Mouse (Mus musculus): Measurements from ENCODE around the gene Ankrd24. TPM values are rescaled to one million over a fixed set of nuclear protein-coding genes. Genes with fewer than 3 reads are reported as not detected.

Ankrd24 gene
- polyA plus RNA-seq, 1 experiment from 2014 or later = 4.4 TPM

- Histone ChIP-seq H3K9ac (ENCODE audit: low read depth, low read length) (no peak overlapping the region), H3K4me2 (replicated peaks; ENCODE audit: low read depth, low read length) (no peak overlapping the region), H3K36me3 (ENCODE audit: control insufficient read depth, insufficient read depth, low read length) (no peaks in the 10 kb centered on the region), H3K4me1 (replicated peaks; ENCODE audit: control insufficient read depth, insufficient read depth, low read length) (no peaks in the 10 kb centered on the region), H3K27me3 (ENCODE audit: control insufficient read depth, insufficient read depth, low read length) (no peaks in the 10 kb centered on the region), H3K27ac (ENCODE audit: low read depth, low read length) (no peak overlapping the region), H3K4me3 (ENCODE audit: low read depth, low read length) (no peak overlapping the region), H3K9me3 (ENCODE audit: control insufficient read depth, low read length) (no peaks in the 10 kb centered on the region)
- WGBS = 66% methylated on average over 6 of the region's 6 CpGs
- ATAC-seq (ENCODE audit: low FRiP score) (no peak), DNase-seq (ENCODE audit: low spot score) (no peak)
Measured at GRCm38 (mm10) chr10:81615486-81615885, 12.9 kb upstream of the Ankrd24 start.

- Histone ChIP-seq H3K4me1 (replicated peaks; ENCODE audit: control insufficient read depth, insufficient read depth, low read length) (no peaks in the 10 kb centered on the region), H3K4me2 (replicated peaks; ENCODE audit: low read depth, low read length) (no peak overlapping the region), H3K9me3 (ENCODE audit: control insufficient read depth, low read length) (no peaks in the 10 kb centered on the region), H3K27ac (ENCODE audit: low read depth, low read length) (no peak overlapping the region), H3K9ac (ENCODE audit: low read depth, low read length) (no peak overlapping the region), H3K36me3 (ENCODE audit: control insufficient read depth, insufficient read depth, low read length) (0 out of 2 replicates have a peak, but pooled peaks cover 8% of the 10 kb centered on the region), H3K27me3 (ENCODE audit: control insufficient read depth, insufficient read depth, low read length) (no peaks in the 10 kb centered on the region), H3K4me3 (ENCODE audit: low read depth, low read length) (no peak overlapping the region)
- no peak for ATAC-seq (ENCODE audit: low FRiP score)
- 86% methylated on average over 5 of the region's 5 CpGs for WGBS
- no peak for DNase-seq (ENCODE audit: low spot score)
Measured at GRCm38 (mm10) chr10:81619976-81620375, 8.4 kb upstream of the Ankrd24 start.

GRCm38 (mm10) chr10:81620786-81621185 is 7.6 kb upstream of the Ankrd24 start:
- H3K4me3 ChIP-seq (ENCODE audit: low read depth, low read length) = no peak overlapping the region
- H3K27me3 ChIP-seq (ENCODE audit: control insufficient read depth, insufficient read depth, low read length) = no peaks in the 10 kb centered on the region
- no peak for ATAC-seq (ENCODE audit: low FRiP score)
- no peak for DNase-seq (ENCODE audit: low spot score)
- no peak overlapping the region for H3K4me2 ChIP-seq (replicated peaks; ENCODE audit: low read depth, low read length)
- no peaks in the 10 kb centered on the region for H3K4me1 ChIP-seq (replicated peaks; ENCODE audit: control insufficient read depth, insufficient read depth, low read length)
- 0 out of 2 replicates have a peak, but pooled peaks cover 8% of the 10 kb centered on the region for H3K36me3 ChIP-seq (ENCODE audit: control insufficient read depth, insufficient read depth, low read length)
- no peak overlapping the region for H3K9ac ChIP-seq (ENCODE audit: low read depth, low read length)
- 58% methylated on average over 9 of the region's 9 CpGs for WGBS
- H3K9me3 ChIP-seq (ENCODE audit: control insufficient read depth, low read length) = no peaks in the 10 kb centered on the region
- no peak overlapping the region for H3K27ac ChIP-seq (ENCODE audit: low read depth, low read length)

GRCm38 (mm10) chr10:81623441-81623840 is 4.9 kb upstream of the Ankrd24 start:
- Histone ChIP-seq H3K9me3 (ENCODE audit: control insufficient read depth, low read length) (no peaks in the 10 kb centered on the region), H3K27ac (ENCODE audit: low read depth, low read length) (no peak overlapping the region), H3K4me1 (replicated peaks; ENCODE audit: control insufficient read depth, insufficient read depth, low read length) (peaks cover 3% of the 10 kb centered on the region; the same call in 1 of the 2 replicates), H3K27me3 (ENCODE audit: control insufficient read depth, insufficient read depth, low read length) (no peaks in the 10 kb centered on the region), H3K36me3 (ENCODE audit: control insufficient read depth, insufficient read depth, low read length) (0 out of 2 replicates have a peak, but pooled peaks cover 8% of the 10 kb centered on the region), H3K4me3 (ENCODE audit: low read depth, low read length) (no peak overlapping the region), H3K9ac (ENCODE audit: low read depth, low read length) (no peak overlapping the region), H3K4me2 (replicated peaks; ENCODE audit: low read depth, low read length) (no peak overlapping the region)
- ATAC-seq (ENCODE audit: low FRiP score) (no peak), DNase-seq (ENCODE audit: low spot score) (no peak)
- WGBS = 57% methylated on average over 8 of the region's 8 CpGs

- Histone ChIP-seq H3K4me2 (replicated peaks; ENCODE audit: low read depth, low read length) (peak overlapping the region; percentile 61), H3K36me3 (ENCODE audit: control insufficient read depth, insufficient read depth, low read length) (0 out of 2 replicates have a peak, but pooled peaks cover 5% of the 10 kb centered on the region), H3K4me3 (ENCODE audit: low read depth, low read length) (peak overlapping the region; percentile 64), H3K9me3 (ENCODE audit: control insufficient read depth, low read length) (no peaks in the 10 kb centered on the region), H3K27me3 (ENCODE audit: control insufficient read depth, insufficient read depth, low read length) (no peaks in the 10 kb centered on the region), H3K4me1 (replicated peaks; ENCODE audit: control insufficient read depth, insufficient read depth, low read length) (peaks cover 3% of the 10 kb centered on the region; the same call in 1 of the 2 replicates), H3K9ac (ENCODE audit: low read depth, low read length) (peak overlapping the region; percentile 80), H3K27ac (ENCODE audit: low read depth, low read length) (no peak overlapping the region; the same call in 1 of the 2 replicates)
- peak; percentile 16 for ATAC-seq (ENCODE audit: low FRiP score)
- no peak for DNase-seq (ENCODE audit: low spot score)
- WGBS = 94% methylated on average over 22 of the region's 22 CpGs
Measured at GRCm38 (mm10) chr10:81626101-81626993, 2.0 kb upstream of the Ankrd24 start.

GRCm38 (mm10) chr10:81626994-81627835 is 1.1 kb upstream of the Ankrd24 start, which contains the start of gene Sirt6:
TSS of gene Sirt6 (minus strand) at chr10:81627797.
- H3K4me3 ChIP-seq (ENCODE audit: low read depth, low read length) = peak within 1 kb of the TSS; percentile 64
- peak; percentile 96 for DNase-seq (ENCODE audit: low spot score)
- H3K27ac ChIP-seq (ENCODE audit: low read depth, low read length) = peak within 1 kb of the TSS; percentile 80
- no peaks in the 10 kb centered on the region for H3K9me3 ChIP-seq (ENCODE audit: control insufficient read depth, low read length)
- 6% methylated on average over 40 of the region's 40 CpGs for WGBS
- H3K9ac ChIP-seq (ENCODE audit: low read depth, low read length) = peak within 1 kb of the TSS; percentile 80
- no peaks in the 10 kb centered on the region for H3K27me3 ChIP-seq (ENCODE audit: control insufficient read depth, insufficient read depth, low read length)
- ATAC-seq (ENCODE audit: low FRiP score) = peak; percentile 89
- H3K36me3 ChIP-seq (ENCODE audit: control insufficient read depth, insufficient read depth, low read length) = 0 out of 2 replicates have a peak, but pooled peaks cover 5% of the 10 kb centered on the region
- H3K4me2 ChIP-seq (replicated peaks; ENCODE audit: low read depth, low read length) = peak within 1 kb of the TSS; percentile 61
- H3K4me1 ChIP-seq (replicated peaks; ENCODE audit: control insufficient read depth, insufficient read depth, low read length) = peaks cover 3% of the 10 kb centered on the region; the same call in 1 of the 2 replicates

- WGBS = 67% methylated on average over 7 of the region's 7 CpGs
Measured at GRCm38 (mm10) chr10:81627836-81628220, 512 bp upstream of the Ankrd24 start.

More at GRCm38 (mm10) chr10:81627836-81628220, 512 bp upstream of the Ankrd24 start:
- peak overlapping the region; percentile 61 for H3K4me2 ChIP-seq (replicated peaks; ENCODE audit: low read depth, low read length)
- peak overlapping the region; percentile 80 for H3K27ac ChIP-seq (ENCODE audit: low read depth, low read length)
- H3K4me3 ChIP-seq (ENCODE audit: low read depth, low read length) = peak overlapping the region; percentile 64
- peak overlapping the region; percentile 80 for H3K9ac ChIP-seq (ENCODE audit: low read depth, low read length)
- H3K27me3 ChIP-seq (ENCODE audit: control insufficient read depth, insufficient read depth, low read length) = no peaks in the 10 kb centered on the region
- no peak for DNase-seq (ENCODE audit: low spot score)
- H3K36me3 ChIP-seq (ENCODE audit: control insufficient read depth, insufficient read depth, low read length) = 0 out of 2 replicates have a peak, but pooled peaks cover 3% of the 10 kb centered on the region
- peaks cover 3% of the 10 kb centered on the region; the same call in 1 of the 2 replicates for H3K4me1 ChIP-seq (replicated peaks; ENCODE audit: control insufficient read depth, insufficient read depth, low read length)
- H3K9me3 ChIP-seq (ENCODE audit: control insufficient read depth, low read length) = no peaks in the 10 kb centered on the region
- peak; percentile 39 for ATAC-seq (ENCODE audit: low FRiP score)

All from hindbrain, embryonic 11.5 days (tissue).